In genomic region chr2:11552297-11552821, GRCm38 (mm10) we compare ENCODE assay signal across 8 mouse cellular contexts. TPM values are rescaled to one million over a fixed set of nuclear protein-coding genes. Genes with fewer than 3 reads are reported as not detected.
DNase-seq lines count a peak whose midpoint lies in the region; ATAC-seq and TF ChIP-seq lines count a peak whose summit lies in the region.

No protein-coding gene starts in this region.

- no peak overlapping the region for H3K9ac ChIP-seq in embryonic facial prominence, embryonic 15.5 days
- H3K9ac ChIP-seq in kidney, postnatal 0 days (ENCODE audit: low read depth, low read length), result no peak overlapping the region
- H3K9ac ChIP-seq in neural tube, embryonic 12.5 days, result no peak overlapping the region

- peaks cover 25% of the 10 kb centered on the region for H3K27me3 ChIP-seq in embryonic facial prominence, embryonic 15.5 days
- no peaks in the 10 kb centered on the region for H3K27me3 ChIP-seq in kidney, postnatal 0 days (ENCODE audit: insufficient read depth, low read length)
- peaks cover 27% of the 10 kb centered on the region for H3K27me3 ChIP-seq in neural tube, embryonic 12.5 days (replicated peaks)

- H3K4me1 ChIP-seq in embryonic facial prominence, embryonic 15.5 days, result peaks cover 10% of the 10 kb centered on the region
- H3K4me1 ChIP-seq in kidney, postnatal 0 days (replicated peaks; ENCODE audit: insufficient read depth, low read length), result peaks cover 6% of the 10 kb centered on the region
- H3K4me1 ChIP-seq in neural tube, embryonic 12.5 days, result peaks cover 20% of the 10 kb centered on the region

- WGBS in embryonic facial prominence, embryonic 15.5 days, result 6% methylated on average over 9 of the region's 9 CpGs
- WGBS in kidney, postnatal 0 days, result 9% methylated on average over 9 of the region's 9 CpGs
- WGBS in neural tube, embryonic 12.5 days, result 2% methylated on average over 9 of the region's 9 CpGs

- no peaks in the 10 kb centered on the region for H3K36me3 ChIP-seq in embryonic facial prominence, embryonic 15.5 days
- no peaks in the 10 kb centered on the region for H3K36me3 ChIP-seq in kidney, postnatal 0 days (ENCODE audit: insufficient read depth, low read length)
- H3K36me3 ChIP-seq in neural tube, embryonic 12.5 days, result no peaks in the 10 kb centered on the region

- peak overlapping the region; percentile 100; the same call in 1 of the 2 replicates for H3K4me2 ChIP-seq in embryonic facial prominence, embryonic 15.5 days (replicated peaks)
- H3K4me2 ChIP-seq in kidney, postnatal 0 days (ENCODE audit: low read length), result peak overlapping the region; percentile 83
- H3K4me2 ChIP-seq in neural tube, embryonic 12.5 days (replicated peaks), result peak overlapping the region; percentile 99

- intact Hi-C loops in left cerebral cortex, adult 2 months (cut with DNase I), result loop anchor here (2.0 kb wide), 1 partner anchor 50 kb away; no protein-coding TSS in a partner anchor

- H3K27ac ChIP-seq in left cerebral cortex, adult 2 months, result no peak overlapping the region; the same call in 1 of the 2 replicates
- no peak overlapping the region for H3K27ac ChIP-seq in embryonic facial prominence, embryonic 15.5 days (replicated peaks)
- H3K27ac ChIP-seq in kidney, postnatal 0 days, result peak overlapping the region; percentile 40; the same call in 1 of the 2 replicates
- H3K27ac ChIP-seq in neural tube, embryonic 12.5 days, result no peak overlapping the region

- peak; percentile 40; the same call in 1 of the 2 replicates for ATAC-seq in embryonic facial prominence, embryonic 15.5 days (ENCODE audit: insufficient number of reproducible peaks, low FRiP score, low TSS enrichment, low read depth)
- ATAC-seq in kidney, postnatal 0 days (replicated peaks; ENCODE audit: low FRiP score, low read depth), result peak; percentile 82
- ATAC-seq in neural tube, embryonic 12.5 days (ENCODE audit: low FRiP score, low read depth), result no peak
- ATAC-seq in erythroid progenitor cell, adult 5-6 weeks (replicated peaks; ENCODE audit: low FRiP score, poor library complexity, severe bottlenecking), result no peak

- TF ChIP-seq CTCF in left cerebral cortex, adult 2 months (IDR thresholded peaks at IDR 0.05), result no peak
- no peak for TF ChIP-seq CTCF in kidney, postnatal 0 days (IDR thresholded peaks at IDR 0.05; ENCODE audit: low read depth)

- H3K9me3 ChIP-seq in embryonic facial prominence, embryonic 15.5 days (replicated peaks), result no peaks in the 10 kb centered on the region
- H3K9me3 ChIP-seq in kidney, postnatal 0 days (replicated peaks; ENCODE audit: low read length), result no peaks in the 10 kb centered on the region
- no peaks in the 10 kb centered on the region for H3K9me3 ChIP-seq in neural tube, embryonic 12.5 days

- peak overlapping the region; percentile 70 for H3K4me3 ChIP-seq in left cerebral cortex, adult 2 months
- H3K4me3 ChIP-seq in embryonic facial prominence, embryonic 15.5 days (replicated peaks), result peak overlapping the region; percentile 62; the same call in 1 of the 2 replicates
- H3K4me3 ChIP-seq in kidney, postnatal 0 days (replicated peaks; ENCODE audit: low read depth, low read length), result no peak overlapping the region; the same call in 1 of the 2 replicates
- no peak overlapping the region for H3K4me3 ChIP-seq in neural tube, embryonic 12.5 days

- DNase-seq in left cerebral cortex, adult 2 months (ENCODE audit: extremely low spot score in 1 of 2, low spot score in 2 of 2), result no peak
- no peak for DNase-seq in left cerebral cortex, adult 9 months (ENCODE audit: low spot score in 2 of 2)
- peak; percentile 31 for DNase-seq in kidney, postnatal 0 days (ENCODE audit: low spot score)
- no peak for DNase-seq in right cerebral cortex, postnatal 25 days
- DNase-seq in layer of hippocampus, adult 18-20 months (ENCODE audit: low spot score in 2 of 2), result no peak

RNA-seq across cellular contexts. Expression of gene Pfkfb3, which starts 1.5 kb away (rescaled TPM):
- 10 to 100 TPM; 33.8 to 47.2 TPM for total RNA-seq in left cerebral cortex, adult 2 months (2021)
- polyA plus RNA-seq in embryonic facial prominence, embryonic 15.5 days (2015; fragmentation: Nextera tagmentation; extraction: Ambion mirVana), result 13.9 and 16.6 TPM in 2 replicates
- 9.4 and 10.9 TPM in 2 replicates for polyA plus RNA-seq in kidney, postnatal 0 days (2015; fragmentation: Nextera tagmentation; extraction: Ambion mirVana)
- 21.2 and 21.5 TPM in 2 replicates for polyA plus RNA-seq in neural tube, embryonic 12.5 days (2016; fragmentation: Nextera tagmentation; extraction: Ambion mirVana)
- total RNA-seq in erythroid progenitor cell, adult 5-6 weeks (2015; ENCODE audit: low replicate concordance), result 8.0 and 14.1 TPM in 2 replicates
- 1.1 and 3.2 TPM in 2 replicates for total RNA-seq in erythroid progenitor cell, adult 5-6 weeks (2017; ENCODE audit: low replicate concordance)
- 10 to 100 TPM; 40.0 to 41.4 TPM for total RNA-seq in layer of hippocampus, adult 18-20 months (2021)

RNA-seq across cellular contexts. Expression of gene Rbm17, which starts 51.6 kb away (rescaled TPM):
- 10 to 100 TPM; 84.7 to 86.9 TPM for total RNA-seq in left cerebral cortex, adult 2 months (2021)
- 140 and 142 TPM in 2 replicates for polyA plus RNA-seq in embryonic facial prominence, embryonic 15.5 days (2015; fragmentation: Nextera tagmentation; extraction: Ambion mirVana)
- 110 and 116 TPM in 2 replicates for polyA plus RNA-seq in kidney, postnatal 0 days (2015; fragmentation: Nextera tagmentation; extraction: Ambion mirVana)
- polyA plus RNA-seq in neural tube, embryonic 12.5 days (2016; fragmentation: Nextera tagmentation; extraction: Ambion mirVana), result 167 and 168 TPM in 2 replicates
- 77.5 and 105 TPM in 2 replicates for total RNA-seq in erythroid progenitor cell, adult 5-6 weeks (2015; ENCODE audit: low replicate concordance)
- 34.4 and 55.2 TPM in 2 replicates for total RNA-seq in erythroid progenitor cell, adult 5-6 weeks (2017; ENCODE audit: low replicate concordance)
- total RNA-seq in layer of hippocampus, adult 18-20 months (2021), result 10 to 100 TPM; 70.9 to 93.0 TPM

Comparison
In these comparisons a context has a peak if more than half of its experiments do, and no peak if none do; other contexts are left out.
1. H3K4me3 ChIP-seq: peak in left cerebral cortex, adult 2 months (single experiment) and embryonic facial prominence, embryonic 15.5 days (single experiment); none in kidney, postnatal 0 days (single experiment) and neural tube, embryonic 12.5 days (single experiment).
2. ATAC-seq: peak in embryonic facial prominence, embryonic 15.5 days (single experiment) and kidney, postnatal 0 days (single experiment); none in neural tube, embryonic 12.5 days (single experiment) and erythroid progenitor cell, adult 5-6 weeks (single experiment).
3. Peak in every context shown above with its lines, with median percentiles within 50 percentile points of each other: H3K4me2 ChIP-seq.